Mouse (Mus musculus) heart, postnatal 36 days (tissue): ENCODE measurements around the gene Stk33. TPM values are rescaled to one million over a fixed set of nuclear protein-coding genes. Genes with fewer than 3 reads are reported as not detected.

Experiments used
- DNase-seq, 2 experiments: peaks; one replicate each; pipeline ENCODE4 v3.0.0; 2021 to 2022
- intact Hi-C: fragments of 180-260 bp; cut with DNase I; formaldehyde crosslinking; loops from one replicate; pipeline ENCODE4 v1.15.1; 2025
- total RNA-seq, 2 experiments: library from RNA; stranded (reverse); gene quantifications; 2 replicates each; pipeline ENCODE4 v1.2.3; 2021

Stk33 gene
- total RNA-seq, 2 experiments from 2014 or later, result not detected

- DNase-seq, result peak; percentile 38 to 63
- intact Hi-C loops, result no loop called here
These were observed 183.2 kb downstream of the Stk33 start for GRCm38 (mm10) chr7:109255506-109256352.

GRCm38 (mm10) chr7:109251418-109251817, 187.5 kb downstream of the Stk33 start:
- DNase-seq, result no peak
- intact Hi-C loops, result no loop called here

GRCm38 (mm10) chr7:109244776-109245175, 194.1 kb downstream of the Stk33 start:
- intact Hi-C loops, result loop anchor here (5.0 kb wide), 1 partner anchor 523 kb away; no protein-coding TSS in a partner anchor
- DNase-seq, result no peak

- intact Hi-C loops, result loop anchor here (5.0 kb wide), 1 partner anchor 526 kb away; no protein-coding TSS in a partner anchor
- no peak for DNase-seq
These were observed 197.6 kb downstream of the Stk33 start for GRCm38 (mm10) chr7:109241313-109241712.

- DNase-seq, result no peak
- intact Hi-C loops, result no loop called here
These were observed 199.5 kb downstream of the Stk33 start for GRCm38 (mm10) chr7:109239346-109239745.

GRCm38 (mm10) chr7:109238724-109239123, 200.2 kb downstream of the Stk33 start:
- no peak for DNase-seq
- intact Hi-C loops, result no loop called here

GRCm38 (mm10) chr7:109234882-109235640, 203.8 kb downstream of the Stk33 start:
- intact Hi-C loops, result no loop called here
- no peak for DNase-seq

- intact Hi-C loops, result no loop called here
- DNase-seq, result no peak
These were observed 204.4 kb downstream of the Stk33 start for GRCm38 (mm10) chr7:109234476-109234875.

- intact Hi-C loops, result loop anchor here (2.0 kb wide), 1 partner anchor 193 kb away; no protein-coding TSS in a partner anchor
- DNase-seq, result no peak
These were observed 207.0 kb downstream of the Stk33 start for GRCm38 (mm10) chr7:109231881-109232321.

- intact Hi-C loops, result loop anchor here (2.0 kb wide), 1 partner anchor 193 kb away; no protein-coding TSS in a partner anchor
- no peak for DNase-seq
These were observed 207.6 kb downstream of the Stk33 start for GRCm38 (mm10) chr7:109231307-109231706.

- intact Hi-C loops, result loop anchor here (2.0 kb wide), 1 partner anchor 194 kb away; no protein-coding TSS in a partner anchor
- DNase-seq, result peak; percentile 51 to 61
These were observed 208.1 kb downstream of the Stk33 start for GRCm38 (mm10) chr7:109230806-109231205.

Other genes with a start within 250 kb of the Stk33 start
- under 1 TPM; 0.08 to 0.11 TPM for gene Trim66, start 69.1 kb upstream of the Stk33 start, total RNA-seq
- 10 to 100 TPM; 95.0 to 97.5 TPM for gene Rpl27a, start 80.1 kb upstream of the Stk33 start, total RNA-seq